Mouse (Mus musculus): Measurements from ENCODE around the gene Phb2. TPM values are rescaled to one million over a fixed set of nuclear protein-coding genes. Genes with fewer than 3 reads are reported as not detected.
"Not testable (repeated sequence)": the region's sequence is repeated elsewhere in the genome, so short reads cannot be mapped to it uniquely, and the experiment has no call there.

Gene Phb2
- polyA plus RNA-seq, 1 experiment from 2014 or later, result 335 TPM

DNA sequence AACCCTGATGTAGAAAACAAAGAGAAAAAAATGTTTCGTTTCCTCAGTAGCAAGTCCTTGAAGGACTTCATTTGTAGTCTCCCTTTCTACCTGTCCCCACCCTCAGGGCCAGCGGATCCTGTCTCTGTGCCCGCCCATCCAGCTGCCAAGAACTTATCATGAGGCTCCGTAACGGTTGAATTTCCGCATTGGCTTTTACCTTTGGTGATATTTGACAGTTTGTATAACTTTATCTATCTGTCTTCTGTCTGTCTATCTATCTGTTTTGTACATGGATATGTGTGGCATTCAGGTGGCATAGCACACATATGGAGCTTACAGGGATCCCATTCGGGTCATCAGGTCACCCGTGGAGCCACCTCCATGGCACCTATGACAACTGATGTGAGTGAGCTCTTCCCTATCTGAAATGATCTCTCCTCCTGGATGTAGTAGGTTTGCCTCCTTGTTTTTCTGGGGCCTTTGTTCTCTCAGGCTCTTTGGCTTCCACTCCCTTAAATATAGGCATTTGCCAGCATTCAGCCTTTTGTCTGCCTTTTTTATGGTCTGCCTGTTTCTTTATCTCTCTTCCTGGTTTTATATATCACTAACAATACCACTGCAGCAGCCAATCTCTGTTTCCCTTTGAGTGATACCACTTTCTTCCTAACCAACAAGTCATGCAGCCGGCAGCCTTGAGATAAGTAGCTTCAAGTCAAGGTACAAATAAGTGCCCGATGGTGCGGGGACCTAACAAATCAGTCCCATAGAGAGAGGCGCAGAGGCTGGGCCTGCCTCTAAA lies 26.3 kb upstream of the Phb2 start:
- Histone ChIP-seq H3K4me2 (no peak overlapping the region), H3K27me3 (ENCODE audit: control insufficient read depth, insufficient read depth, low read length) (no peaks in the 10 kb centered on the region), H3K27ac (ENCODE audit: low read depth, low read length) (no peak overlapping the region), H3K9me3 (replicated peaks; ENCODE audit: control insufficient read depth, low read length) (no peaks in the 10 kb centered on the region), H3K9ac (ENCODE audit: low read depth, low read length) (no peak overlapping the region), H3K4me3 (ENCODE audit: low read depth, low read length) (no peak overlapping the region), H3K36me3 (ENCODE audit: control insufficient read depth, insufficient read depth, low read length) (no peaks in the 10 kb centered on the region), H3K4me1 (ENCODE audit: control insufficient read depth, insufficient read depth, low read length) (peaks cover 11% of the 10 kb centered on the region)
- 77% methylated on average over 12 of the region's 12 CpGs for WGBS (ENCODE audit: insufficient replicate concordance)
- ATAC-seq (replicated peaks; ENCODE audit: insufficient number of reproducible peaks, low FRiP score, low TSS enrichment), result no peak

DNA sequence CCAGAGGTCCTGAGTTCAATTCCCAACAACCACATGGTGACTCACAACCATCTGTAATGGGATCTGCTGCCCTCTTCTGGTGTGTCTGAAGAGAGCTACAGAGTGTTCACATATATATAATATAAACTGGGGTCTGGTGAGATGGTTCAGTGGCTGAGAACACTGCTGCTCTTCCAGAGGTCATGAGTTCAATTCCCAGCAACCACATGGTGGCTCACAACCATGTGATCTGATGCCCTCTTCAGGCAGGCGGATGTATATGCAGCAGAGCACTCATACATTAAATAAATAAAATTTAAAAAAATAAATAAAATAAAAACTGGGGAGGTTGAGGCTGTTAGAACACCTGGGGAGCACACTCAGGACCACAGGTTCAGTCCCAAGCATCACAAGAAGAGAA lies 25.5 kb upstream of the Phb2 start:
- not testable (repeated sequence) for H3K9ac ChIP-seq (ENCODE audit: low read depth, low read length); H3K4me2 ChIP-seq; ATAC-seq (replicated peaks; ENCODE audit: insufficient number of reproducible peaks, low FRiP score, low TSS enrichment); H3K9me3 ChIP-seq (replicated peaks; ENCODE audit: control insufficient read depth, low read length); H3K27me3 ChIP-seq (ENCODE audit: control insufficient read depth, insufficient read depth, low read length); H3K4me3 ChIP-seq (ENCODE audit: low read depth, low read length); H3K36me3 ChIP-seq (ENCODE audit: control insufficient read depth, insufficient read depth, low read length); H3K27ac ChIP-seq (ENCODE audit: low read depth, low read length)
- peaks cover 11% of the 10 kb centered on the region for H3K4me1 ChIP-seq (ENCODE audit: control insufficient read depth, insufficient read depth, low read length)
- 67% methylated on average over 1 of the region's 1 CpGs for WGBS (ENCODE audit: insufficient replicate concordance)

DNA sequence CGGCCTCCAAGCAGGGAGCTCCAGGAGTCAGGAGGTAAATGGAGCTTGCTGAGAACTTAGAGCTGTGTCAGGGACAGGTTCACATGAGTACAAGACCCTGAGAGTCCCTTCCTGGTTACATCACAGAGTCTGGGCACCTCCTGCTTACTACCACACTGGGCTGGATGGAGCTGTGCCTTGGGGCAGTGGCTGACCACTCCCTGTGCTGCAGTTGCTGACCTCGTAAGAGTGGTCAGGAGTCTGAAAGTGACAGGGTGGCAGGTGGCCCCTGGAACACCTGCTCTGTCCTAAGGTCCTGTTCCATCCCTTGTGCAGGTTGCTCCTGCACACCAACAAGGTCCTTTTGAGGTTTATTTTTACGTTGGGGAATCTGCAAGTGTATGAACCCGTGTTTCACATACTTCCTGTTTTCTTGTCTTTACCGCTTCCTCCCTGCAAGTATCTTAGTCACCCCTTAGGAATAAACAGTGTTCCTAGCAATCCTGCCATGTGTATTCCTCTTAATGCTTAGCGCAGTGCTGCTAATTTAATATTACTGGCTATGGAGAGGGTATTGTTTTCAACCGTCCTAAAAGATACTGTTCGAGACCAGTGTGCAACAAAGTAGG lies 23.9 kb upstream of the Phb2 start:
- H3K27me3 ChIP-seq (ENCODE audit: control insufficient read depth, insufficient read depth, low read length), result no peaks in the 10 kb centered on the region
- WGBS (ENCODE audit: insufficient replicate concordance), result 76% methylated on average over 8 of the region's 8 CpGs
- no peak overlapping the region for H3K27ac ChIP-seq (ENCODE audit: low read depth, low read length)
- no peaks in the 10 kb centered on the region for H3K36me3 ChIP-seq (ENCODE audit: control insufficient read depth, insufficient read depth, low read length)
- no peak for ATAC-seq (replicated peaks; ENCODE audit: insufficient number of reproducible peaks, low FRiP score, low TSS enrichment)
- no peak overlapping the region for H3K4me3 ChIP-seq (ENCODE audit: low read depth, low read length)
- no peak overlapping the region for H3K9ac ChIP-seq (ENCODE audit: low read depth, low read length)
- no peaks in the 10 kb centered on the region for H3K9me3 ChIP-seq (replicated peaks; ENCODE audit: control insufficient read depth, low read length)
- peaks cover 7% of the 10 kb centered on the region for H3K4me1 ChIP-seq (ENCODE audit: control insufficient read depth, insufficient read depth, low read length)
- H3K4me2 ChIP-seq, result no peak overlapping the region

DNA sequence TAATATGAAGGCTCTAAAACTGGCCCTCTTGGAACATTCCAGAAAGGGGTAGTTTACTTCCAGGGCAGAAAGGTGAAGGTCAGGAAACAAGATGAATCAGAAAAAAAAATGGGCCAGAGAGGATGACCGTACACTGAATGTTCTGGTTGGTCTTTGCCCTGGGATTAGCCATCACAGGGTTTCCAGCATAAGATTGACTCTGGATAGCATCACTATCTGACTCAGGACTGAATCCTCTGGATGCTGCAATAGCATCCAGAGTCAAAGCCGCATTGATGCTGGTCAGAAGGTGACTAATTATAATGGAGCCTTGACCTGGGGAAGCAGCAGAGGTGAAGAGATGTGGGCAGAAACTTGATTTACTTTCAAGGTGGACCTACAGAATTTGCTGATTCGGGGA lies 23.1 kb upstream of the Phb2 start:
- WGBS (ENCODE audit: insufficient replicate concordance), result 91% methylated on average over 3 of the region's 3 CpGs
- Histone ChIP-seq H3K27me3 (ENCODE audit: control insufficient read depth, insufficient read depth, low read length) (no peaks in the 10 kb centered on the region), H3K4me2 (no peak overlapping the region), H3K9me3 (replicated peaks; ENCODE audit: control insufficient read depth, low read length) (no peaks in the 10 kb centered on the region), H3K36me3 (ENCODE audit: control insufficient read depth, insufficient read depth, low read length) (no peaks in the 10 kb centered on the region), H3K9ac (ENCODE audit: low read depth, low read length) (no peak overlapping the region), H3K27ac (ENCODE audit: low read depth, low read length) (no peak overlapping the region), H3K4me3 (ENCODE audit: low read depth, low read length) (no peak overlapping the region), H3K4me1 (ENCODE audit: control insufficient read depth, insufficient read depth, low read length) (peaks cover under 1% of the 10 kb centered on the region)
- ATAC-seq (replicated peaks; ENCODE audit: insufficient number of reproducible peaks, low FRiP score, low TSS enrichment), result no peak

DNA sequence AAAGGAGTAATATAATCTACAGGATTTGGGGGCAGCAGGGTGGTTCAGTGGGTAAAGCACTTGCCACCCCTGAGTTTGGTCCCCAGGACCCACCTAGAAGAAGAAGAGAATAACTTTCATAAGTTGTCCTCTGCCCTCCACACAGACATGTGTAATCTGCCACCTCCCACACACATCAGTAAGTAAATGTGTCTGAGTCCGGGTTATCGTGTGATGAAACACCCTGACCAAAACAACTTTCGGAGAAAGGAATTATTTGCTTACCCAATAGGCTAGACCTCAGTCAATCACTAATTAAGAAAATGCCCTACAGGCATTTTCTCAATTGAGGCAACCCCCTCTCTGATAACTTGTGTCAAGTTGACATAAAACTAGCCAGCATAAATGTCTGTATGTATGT lies 21.6 kb upstream of the Phb2 start:
- no peaks in the 10 kb centered on the region for H3K36me3 ChIP-seq (ENCODE audit: control insufficient read depth, insufficient read depth, low read length)
- H3K4me2 ChIP-seq, result no peak overlapping the region
- H3K9ac ChIP-seq (ENCODE audit: low read depth, low read length), result no peak overlapping the region
- H3K4me3 ChIP-seq (ENCODE audit: low read depth, low read length), result no peak overlapping the region
- H3K4me1 ChIP-seq (ENCODE audit: control insufficient read depth, insufficient read depth, low read length), result no peaks in the 10 kb centered on the region; the same call in 1 of the 2 replicates
- WGBS (ENCODE audit: insufficient replicate concordance), result 85% methylated on average over 3 of the region's 3 CpGs
- no peaks in the 10 kb centered on the region for H3K27me3 ChIP-seq (ENCODE audit: control insufficient read depth, insufficient read depth, low read length)
- no peak for ATAC-seq (replicated peaks; ENCODE audit: insufficient number of reproducible peaks, low FRiP score, low TSS enrichment)
- H3K27ac ChIP-seq (ENCODE audit: low read depth, low read length), result no peak overlapping the region
- H3K9me3 ChIP-seq (replicated peaks; ENCODE audit: control insufficient read depth, low read length), result no peaks in the 10 kb centered on the region

DNA sequence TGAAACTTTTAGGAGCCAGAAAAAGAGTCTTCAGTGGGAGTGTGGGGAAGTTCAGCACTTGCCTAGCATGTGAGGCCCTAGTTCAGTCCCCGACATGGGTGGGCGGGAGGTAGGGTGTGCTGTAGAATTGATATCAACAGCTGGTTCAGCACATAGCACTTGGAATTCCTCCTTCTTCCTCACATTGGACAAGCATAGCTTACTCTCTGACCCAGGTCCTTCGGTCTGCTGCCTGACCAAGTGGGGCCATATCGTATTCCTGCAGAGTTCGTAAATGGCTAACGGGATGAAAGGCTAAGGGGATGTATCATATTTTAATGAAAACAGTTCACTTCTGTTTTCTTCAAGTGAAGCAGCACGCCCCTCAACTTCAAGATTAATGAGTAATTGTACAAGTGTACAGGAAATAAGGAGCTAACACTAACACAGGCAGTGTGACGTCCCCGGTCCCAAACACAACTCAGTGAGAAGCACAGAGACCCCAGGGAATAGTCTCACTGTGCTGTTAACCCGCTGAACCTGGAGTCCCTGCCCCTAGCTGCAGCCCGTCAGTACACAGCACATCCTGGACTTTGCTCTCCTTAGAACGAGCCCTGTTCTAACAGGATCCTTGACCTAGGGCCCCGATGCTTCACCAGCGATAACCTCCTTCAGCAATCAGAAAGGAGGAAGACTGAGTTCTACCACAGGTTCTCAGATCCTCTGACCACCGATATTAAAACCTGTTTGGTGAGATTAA lies 18.7 kb upstream of the Phb2 start:
- no peak overlapping the region for H3K4me2 ChIP-seq
- H3K27me3 ChIP-seq (ENCODE audit: control insufficient read depth, insufficient read depth, low read length), result no peaks in the 10 kb centered on the region
- 72% methylated on average over 15 of the region's 15 CpGs for WGBS (ENCODE audit: insufficient replicate concordance)
- H3K4me1 ChIP-seq (ENCODE audit: control insufficient read depth, insufficient read depth, low read length), result no peaks in the 10 kb centered on the region
- H3K27ac ChIP-seq (ENCODE audit: low read depth, low read length), result no peak overlapping the region
- H3K9me3 ChIP-seq (replicated peaks; ENCODE audit: control insufficient read depth, low read length), result no peaks in the 10 kb centered on the region
- H3K9ac ChIP-seq (ENCODE audit: low read depth, low read length), result no peak overlapping the region
- no peak for ATAC-seq (replicated peaks; ENCODE audit: insufficient number of reproducible peaks, low FRiP score, low TSS enrichment)
- no peaks in the 10 kb centered on the region for H3K36me3 ChIP-seq (ENCODE audit: control insufficient read depth, insufficient read depth, low read length)
- H3K4me3 ChIP-seq (ENCODE audit: low read depth, low read length), result no peak overlapping the region

DNA sequence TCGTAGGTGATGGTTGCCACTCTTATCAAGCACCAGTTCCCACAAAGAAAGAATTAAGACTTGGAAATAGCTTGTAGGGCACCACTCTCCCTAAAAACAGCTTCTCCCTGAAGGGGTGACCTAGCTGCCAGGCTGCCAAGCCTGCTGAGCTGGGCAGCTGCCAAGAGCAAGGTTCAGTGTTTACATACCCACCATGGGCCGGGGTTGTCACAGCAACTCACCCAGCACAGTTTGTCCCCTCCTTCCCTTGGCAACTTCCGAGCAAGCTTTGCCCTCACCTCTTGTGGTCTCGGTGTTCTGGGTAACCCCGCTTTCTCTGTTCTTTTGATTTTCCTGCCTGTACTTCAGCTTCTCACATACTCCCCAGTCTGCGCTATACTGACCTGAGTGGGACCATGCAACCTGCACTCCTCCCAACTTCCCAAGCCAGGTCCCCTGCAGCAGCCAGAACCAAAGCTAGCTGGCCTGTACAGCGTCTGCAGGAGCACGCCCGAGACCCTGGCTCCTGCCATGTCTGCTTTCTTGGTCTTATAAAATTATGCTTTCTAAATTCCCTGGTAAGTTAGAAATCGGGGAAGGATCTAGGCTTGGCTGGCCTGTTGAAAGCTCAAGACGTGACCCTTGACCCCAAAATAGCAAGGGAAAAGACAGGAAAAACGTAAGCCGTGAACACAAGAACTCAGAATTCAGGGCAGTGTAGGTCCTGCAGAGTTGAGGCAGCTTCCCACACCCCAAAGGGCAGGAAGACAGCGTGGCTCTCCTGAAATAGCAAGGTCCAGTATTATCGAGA lies 17.8 kb upstream of the Phb2 start:
- Histone ChIP-seq H3K9me3 (replicated peaks; ENCODE audit: control insufficient read depth, low read length) (no peaks in the 10 kb centered on the region), H3K4me3 (ENCODE audit: low read depth, low read length) (no peak overlapping the region), H3K4me2 (no peak overlapping the region), H3K27me3 (ENCODE audit: control insufficient read depth, insufficient read depth, low read length) (no peaks in the 10 kb centered on the region), H3K36me3 (ENCODE audit: control insufficient read depth, insufficient read depth, low read length) (no peaks in the 10 kb centered on the region), H3K9ac (ENCODE audit: low read depth, low read length) (no peak overlapping the region), H3K27ac (ENCODE audit: low read depth, low read length) (no peak overlapping the region), H3K4me1 (ENCODE audit: control insufficient read depth, insufficient read depth, low read length) (no peaks in the 10 kb centered on the region)
- no peak for ATAC-seq (replicated peaks; ENCODE audit: insufficient number of reproducible peaks, low FRiP score, low TSS enrichment)
- WGBS (ENCODE audit: insufficient replicate concordance), result 77% methylated on average over 15 of the region's 15 CpGs

DNA sequence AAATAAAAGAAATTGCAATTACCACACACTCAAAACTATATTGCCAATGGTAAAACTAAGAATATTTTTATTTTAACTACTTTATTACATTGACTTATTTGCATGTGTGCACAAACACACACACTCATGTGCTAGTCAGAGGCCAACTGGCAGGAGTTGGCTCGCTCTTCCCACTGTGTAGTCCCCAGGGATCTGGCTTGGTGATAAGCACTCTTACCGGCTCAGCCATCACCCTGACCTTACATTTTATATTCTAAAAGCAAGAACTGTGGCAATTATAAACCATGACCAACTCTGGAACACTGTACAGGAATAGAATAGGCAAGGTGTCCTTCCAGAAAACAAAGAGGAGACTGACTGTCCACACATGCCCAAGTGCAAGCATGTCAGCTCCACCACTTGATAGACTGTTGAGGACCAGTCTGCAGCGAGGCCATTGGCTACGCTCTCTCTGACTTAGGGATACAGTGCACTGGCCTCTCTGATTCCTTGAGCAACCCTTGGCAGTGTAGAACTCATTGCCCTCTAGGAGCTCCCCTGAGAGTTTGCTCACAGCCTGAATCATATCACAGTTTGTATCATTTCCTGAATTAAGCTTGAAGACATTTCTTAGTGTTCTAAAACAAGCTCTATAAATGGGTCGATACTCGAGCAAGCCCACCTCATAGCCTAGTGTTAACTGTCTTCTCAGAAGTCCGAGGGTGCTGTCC lies 15.5 kb upstream of the Phb2 start:
- no peak for ATAC-seq (replicated peaks; ENCODE audit: insufficient number of reproducible peaks, low FRiP score, low TSS enrichment)
- Histone ChIP-seq H3K36me3 (ENCODE audit: control insufficient read depth, insufficient read depth, low read length) (no peaks in the 10 kb centered on the region), H3K27me3 (ENCODE audit: control insufficient read depth, insufficient read depth, low read length) (no peaks in the 10 kb centered on the region), H3K4me1 (ENCODE audit: control insufficient read depth, insufficient read depth, low read length) (no peaks in the 10 kb centered on the region), H3K4me2 (no peak overlapping the region), H3K9ac (ENCODE audit: low read depth, low read length) (no peak overlapping the region), H3K4me3 (ENCODE audit: low read depth, low read length) (no peak overlapping the region), H3K27ac (ENCODE audit: low read depth, low read length) (no peak overlapping the region), H3K9me3 (replicated peaks; ENCODE audit: control insufficient read depth, low read length) (no peaks in the 10 kb centered on the region)
- WGBS (ENCODE audit: insufficient replicate concordance), result 83% methylated on average over 7 of the region's 7 CpGs
